Mouse (Mus musculus) neural tube, embryonic 11.5 days (tissue): ENCODE measurements around the gene Smoc1. TPM values are rescaled to one million over a fixed set of nuclear protein-coding genes. Genes with fewer than 3 reads are reported as not detected.

Experiments used
- ATAC-seq: fragments of 200-750 bp; cut with Nextera tagmentation; 2 replicates; pipeline ENCODE4 v1.8.0; 2017; ENCODE audit warnings: moderate number of reproducible peaks, mild to moderate bottlenecking, moderate TSS enrichment, moderate library complexity; ENCODE audit not compliant: insufficient read depth, low FRiP score, low TSS enrichment
- DNase-seq: peaks from one replicate; pipeline ENCODE4 v3.0.0-alpha.2; 2015; ENCODE audit warnings: low spot score
- H3K27ac ChIP-seq: fragments of 300-500 bp; sonication (generic); 2 replicates; pipeline ENCODE4 v1.5.1; 2014; ENCODE audit warnings: low read depth, mild to moderate bottlenecking, low read length
- H3K27me3 ChIP-seq: fragments of 300-500 bp; sonication (generic); 2 replicates; pipeline ENCODE4 v1.6.1; 2014; ENCODE audit warnings: mild to moderate bottlenecking, low read length, mixed read lengths; ENCODE audit not compliant: control insufficient read depth, insufficient read depth
- H3K36me3 ChIP-seq: fragments of 300-500 bp; sonication (generic); 2 replicates; pipeline ENCODE4 v1.6.1; 2014; ENCODE audit warnings: mild to moderate bottlenecking, low read length, moderate library complexity, mixed read lengths; ENCODE audit not compliant: control insufficient read depth, insufficient read depth
- H3K4me1 ChIP-seq: fragments of 300-500 bp; sonication (generic); 2 replicates; pipeline ENCODE4 v1.6.1; 2014; ENCODE audit warnings: low read length, mixed read lengths; ENCODE audit not compliant: control insufficient read depth, insufficient read depth
- H3K4me2 ChIP-seq: fragments of 300-500 bp; sonication (generic); 2 replicates; pipeline ENCODE4 v1.6.1; 2014; ENCODE audit warnings: low read depth, mild to moderate bottlenecking, moderate library complexity
- H3K4me3 ChIP-seq: fragments of 300-500 bp; sonication (generic); 2 replicates; pipeline ENCODE4 v1.5.1; 2014; ENCODE audit warnings: low read depth, low read length
- H3K9ac ChIP-seq: fragments of 300-500 bp; sonication (generic); 2 replicates; pipeline ENCODE4 v1.6.1; 2014; ENCODE audit warnings: mild to moderate bottlenecking, low read length
- H3K9me3 ChIP-seq: fragments of 300-500 bp; sonication (generic); 2 replicates; pipeline ENCODE4 v1.6.1; 2016; ENCODE audit warnings: low read length; ENCODE audit not compliant: control insufficient read depth
- WGBS: fragments of 180-500 bp; shearing (Covaris S2); extraction: QIAGEN DNeasy Blood & Tissue Kit; methylation state at CpG from one replicate; pipeline ENCODE4 v1.1.7; 2014; 5-methylcytosine and 5-hydroxymethylcytosine counted together
- polyA plus RNA-seq: library from polyadenylated mRNA; unstranded; fragments of >200 nt; fragmentation: Nextera tagmentation; extraction: Ambion mirVana; gene quantifications from 2 replicates; pipeline ENCODE4 v1.2.1, GENCODE M21; 2014

Smoc1 gene
- polyA plus RNA-seq, 1 experiment from 2014 or later, result 13.1 TPM

DNA sequence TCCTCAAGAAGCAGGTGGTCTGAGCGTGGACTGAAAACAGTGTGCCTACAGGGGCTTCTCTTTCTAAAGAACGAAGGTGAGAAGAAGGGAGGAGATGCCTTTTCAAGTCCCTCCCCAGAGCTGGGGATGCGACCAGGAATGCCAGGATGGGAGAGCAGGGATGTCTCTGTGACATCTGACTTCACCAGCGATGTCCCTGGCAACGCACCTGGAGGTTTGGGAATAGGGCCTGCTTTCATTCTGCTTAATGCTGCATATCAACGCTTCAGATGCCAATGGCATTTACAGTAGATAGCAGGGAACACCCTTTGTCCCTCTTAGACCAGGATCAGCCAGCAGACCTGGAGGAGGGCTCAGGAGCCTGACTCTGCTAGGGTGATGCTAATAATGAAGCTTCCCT is 112.9 kb downstream of the Smoc1 start:
- Histone ChIP-seq H3K36me3 (no peaks in the 10 kb centered on the region), H3K4me1 (peaks cover 3% of the 10 kb centered on the region; the same call in 1 of the 2 replicates), H3K27ac (no peak overlapping the region), H3K4me3 (no peak overlapping the region), H3K9ac (no peak overlapping the region), H3K4me2 (no peak overlapping the region), H3K9me3 (no peaks in the 10 kb centered on the region), H3K27me3 (no peaks in the 10 kb centered on the region)
- WGBS, result 87% methylated on average over 6 of the region's 6 CpGs
- ATAC-seq (no peak), DNase-seq (no peak)

DNA sequence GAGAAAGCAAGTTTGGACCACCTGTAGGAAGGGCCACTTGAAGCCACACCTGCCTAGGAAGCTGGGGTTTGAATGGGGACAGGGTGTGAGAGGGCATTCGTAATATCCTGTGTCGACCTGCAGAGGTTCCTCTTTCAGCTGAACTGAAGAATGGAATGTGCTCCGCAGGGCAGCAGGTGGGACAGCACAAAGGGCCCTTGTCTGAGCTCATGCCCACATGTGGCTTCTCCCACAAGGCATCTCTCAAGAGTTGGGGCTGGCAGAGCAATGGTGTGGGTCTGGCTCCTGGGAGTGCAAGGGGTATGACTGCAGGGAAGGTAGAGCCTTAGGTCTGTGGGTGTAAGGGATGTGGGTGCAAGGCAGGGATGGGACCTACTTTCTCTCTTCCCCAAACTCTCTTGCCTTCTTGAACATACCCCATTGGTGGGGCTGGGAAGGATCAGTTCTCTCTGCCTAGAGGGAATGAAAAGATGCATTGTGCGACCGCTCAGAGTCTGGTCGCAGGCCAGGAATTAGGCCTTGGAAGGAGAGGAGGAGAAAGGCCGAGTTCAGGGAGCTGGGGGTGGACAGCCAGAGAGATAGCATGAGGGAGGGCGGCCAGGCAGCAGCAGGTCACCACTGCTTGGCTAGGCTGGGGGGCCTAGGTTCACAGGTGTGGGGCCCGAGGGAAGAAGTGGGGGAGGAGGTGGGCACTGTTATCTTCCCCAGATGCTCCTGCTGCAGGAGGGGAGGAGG is 114.2 kb downstream of the Smoc1 start:
- 0 out of 2 replicates have a peak, but pooled peaks have one; percentile 50 for ATAC-seq
- H3K27ac ChIP-seq, result 0 out of 2 replicates have a peak overlapping the region, but pooled peaks have one; percentile 31

DNA sequence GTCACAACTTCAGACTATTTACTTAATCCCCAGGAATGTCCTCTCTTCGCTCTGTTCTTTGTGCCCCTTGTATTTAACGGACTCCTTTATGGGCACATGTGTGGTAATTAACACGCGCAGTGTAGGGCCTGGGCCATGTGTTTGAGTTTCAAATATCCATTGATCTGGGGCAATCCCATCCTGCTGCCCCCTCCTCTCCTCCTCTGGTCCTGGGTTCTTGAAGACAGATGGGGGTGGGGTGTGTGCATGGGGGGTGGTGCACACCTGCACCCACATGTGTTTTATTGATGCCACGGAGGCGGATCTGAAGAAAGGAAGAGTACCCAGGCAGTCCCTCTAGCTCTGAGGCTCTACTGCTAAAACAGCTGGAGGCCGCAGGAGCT is 114.7 kb downstream of the Smoc1 start:
- H3K27me3 ChIP-seq, result no peaks in the 10 kb centered on the region
- H3K36me3 ChIP-seq, result no peaks in the 10 kb centered on the region
- 0 out of 2 replicates have a peak overlapping the region, but pooled peaks have one; percentile 31 for H3K27ac ChIP-seq
- ATAC-seq, result no peak
- H3K4me3 ChIP-seq, result no peak overlapping the region
- H3K9ac ChIP-seq, result no peak overlapping the region
- H3K9me3 ChIP-seq, result no peaks in the 10 kb centered on the region
- H3K4me1 ChIP-seq, result peaks cover 10% of the 10 kb centered on the region; the same call in 1 of the 2 replicates
- WGBS, result 24% methylated on average over 7 of the region's 7 CpGs
- H3K4me2 ChIP-seq, result no peak overlapping the region
- DNase-seq, result no peak

More for the DNA sequence above, 114.2 kb downstream of the Smoc1 start:
- H3K9me3 ChIP-seq, result no peaks in the 10 kb centered on the region
- WGBS, result 45% methylated on average over 9 of the region's 9 CpGs
- H3K27me3 ChIP-seq, result no peaks in the 10 kb centered on the region
- no peak overlapping the region for H3K4me3 ChIP-seq
- no peaks in the 10 kb centered on the region for H3K36me3 ChIP-seq
- H3K4me1 ChIP-seq, result peaks cover 4% of the 10 kb centered on the region; the same call in 1 of the 2 replicates
- no peak overlapping the region for H3K9ac ChIP-seq
- H3K4me2 ChIP-seq, result no peak overlapping the region
- peak; percentile 25 for DNase-seq

DNA sequence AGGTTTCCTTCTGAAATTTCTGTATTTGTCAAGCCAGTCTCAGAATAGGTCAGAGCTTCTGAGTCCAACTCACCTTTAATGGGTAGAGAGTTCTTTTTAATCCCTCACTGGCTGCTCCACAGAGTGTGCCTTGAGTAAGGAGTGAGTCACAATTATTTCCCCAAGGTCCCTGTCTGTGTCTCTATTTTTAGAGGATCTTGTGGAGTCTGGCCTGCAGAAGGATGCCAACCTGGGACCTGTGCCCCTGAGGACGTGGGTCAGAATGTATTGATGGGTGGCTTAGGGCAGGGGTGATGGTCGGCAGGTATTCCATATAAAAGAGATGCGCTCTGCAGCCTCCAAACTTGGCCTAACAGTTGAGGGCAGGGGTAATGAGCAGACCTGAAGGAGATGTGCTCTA is 115.6 kb downstream of the Smoc1 start:
- no peak overlapping the region for H3K27ac ChIP-seq
- H3K4me2 ChIP-seq, result no peak overlapping the region
- H3K36me3 ChIP-seq, result no peaks in the 10 kb centered on the region
- WGBS, result 89% methylated on average over 3 of the region's 3 CpGs
- H3K9ac ChIP-seq, result no peak overlapping the region
- H3K9me3 ChIP-seq, result no peaks in the 10 kb centered on the region
- no peaks in the 10 kb centered on the region for H3K27me3 ChIP-seq
- no peak for DNase-seq
- peaks cover 12% of the 10 kb centered on the region; the same call in 1 of the 2 replicates for H3K4me1 ChIP-seq
- no peak overlapping the region for H3K4me3 ChIP-seq
- no peak for ATAC-seq

DNA sequence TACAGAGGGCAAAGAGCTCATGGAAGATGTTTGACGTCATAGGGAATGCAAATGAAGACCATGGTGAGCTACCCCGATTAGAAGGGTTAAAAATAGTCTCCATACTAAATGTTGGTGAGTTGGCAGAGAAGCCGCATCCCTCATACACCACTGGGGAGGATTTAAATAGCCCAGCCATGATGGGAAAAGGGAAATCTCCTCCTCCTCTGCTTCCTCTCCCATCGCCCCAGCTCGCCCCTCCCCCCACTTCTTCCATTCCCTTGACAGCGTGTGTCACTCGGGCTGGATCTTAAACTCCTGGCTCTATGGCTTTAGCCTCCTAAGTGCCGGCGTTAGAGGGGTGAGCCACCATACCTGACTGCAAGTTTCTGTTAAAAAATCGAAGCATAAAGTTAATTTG is 117.6 kb downstream of the Smoc1 start:
- H3K27me3 ChIP-seq, result peaks cover 3% of the 10 kb centered on the region; the same call in 1 of the 2 replicates
- DNase-seq (no peak), ATAC-seq (no peak)
- H3K27ac ChIP-seq, result no peak overlapping the region
- no peaks in the 10 kb centered on the region for H3K36me3 ChIP-seq
- no peak overlapping the region for H3K4me2 ChIP-seq
- H3K9ac ChIP-seq, result no peak overlapping the region
- 64% methylated on average over 10 of the region's 10 CpGs for WGBS
- H3K9me3 ChIP-seq, result no peaks in the 10 kb centered on the region
- H3K4me1 ChIP-seq, result peaks cover 12% of the 10 kb centered on the region; the same call in 1 of the 2 replicates
- no peak overlapping the region for H3K4me3 ChIP-seq

DNA sequence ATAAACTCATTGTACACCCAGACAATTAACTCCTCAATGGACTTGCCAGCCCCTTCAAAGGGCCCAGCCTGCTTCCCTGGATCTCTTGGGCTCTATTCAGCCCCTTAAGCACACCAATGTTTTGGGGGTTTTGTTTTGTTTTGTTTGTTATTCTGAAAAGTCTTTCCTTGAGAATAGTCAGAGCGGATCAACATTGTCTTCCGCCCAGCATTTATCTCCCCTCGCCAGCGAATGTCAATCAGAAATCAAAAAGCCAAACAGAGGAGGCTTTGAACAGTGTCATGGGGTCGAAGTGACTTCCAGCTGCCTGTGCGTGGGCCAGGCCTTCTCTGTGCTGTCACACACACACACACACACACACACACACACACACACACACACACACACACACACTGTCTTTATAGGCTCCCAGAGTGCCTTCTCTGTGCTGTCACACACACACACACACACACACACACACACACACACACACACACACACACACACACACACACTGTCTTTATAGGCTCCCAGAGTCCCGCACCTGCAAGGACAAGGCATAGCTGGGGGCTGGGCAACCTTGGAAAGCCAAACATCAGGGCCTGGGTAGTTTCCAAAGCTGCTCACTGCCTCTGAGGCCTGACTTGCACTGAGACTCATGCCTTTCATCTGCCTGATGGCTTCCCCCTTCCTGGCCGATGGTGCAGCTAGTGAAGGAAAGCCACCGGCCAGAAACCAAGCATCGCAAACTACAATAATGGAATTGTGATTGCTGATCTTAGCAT is 120.0 kb downstream of the Smoc1 start:
- Histone ChIP-seq H3K4me1 (peaks cover 10% of the 10 kb centered on the region; the same call in 1 of the 2 replicates), H3K27ac (no peak overlapping the region), H3K4me3 (no peak overlapping the region), H3K9me3 (no peaks in the 10 kb centered on the region), H3K36me3 (no peaks in the 10 kb centered on the region), H3K27me3 (peaks cover 3% of the 10 kb centered on the region; the same call in 1 of the 2 replicates), H3K4me2 (no peak overlapping the region), H3K9ac (no peak overlapping the region)
- ATAC-seq (peak; percentile 61; the same call in 1 of the 2 replicates), DNase-seq (peak; percentile 23)
- 30% methylated on average over 10 of the region's 10 CpGs for WGBS

DNA sequence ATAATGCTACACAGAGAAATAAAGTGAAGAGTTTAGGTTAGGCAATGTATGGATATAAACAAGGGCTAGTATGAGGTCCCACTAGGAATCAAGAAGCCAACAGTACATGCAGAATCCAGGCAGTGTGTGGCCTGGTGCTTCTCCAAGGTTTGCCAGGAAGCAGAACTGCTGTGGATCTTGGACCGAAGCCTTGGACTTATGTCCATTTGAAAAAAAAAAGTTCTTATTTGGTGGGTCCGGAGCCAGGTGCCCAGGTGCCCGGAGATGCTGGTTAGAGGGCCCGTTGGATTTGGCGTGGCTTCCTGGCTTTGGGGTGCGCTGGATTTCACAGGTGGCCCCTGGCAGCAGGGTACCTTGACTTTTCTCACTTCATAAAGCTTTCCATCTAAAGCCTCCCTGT is 121.3 kb downstream of the Smoc1 start:
- H3K36me3 ChIP-seq, result no peaks in the 10 kb centered on the region
- no peak overlapping the region for H3K27ac ChIP-seq
- H3K4me1 ChIP-seq, result peaks cover 10% of the 10 kb centered on the region; the same call in 1 of the 2 replicates
- DNase-seq (no peak), ATAC-seq (no peak)
- H3K4me2 ChIP-seq, result no peak overlapping the region
- peaks cover 3% of the 10 kb centered on the region; the same call in 1 of the 2 replicates for H3K27me3 ChIP-seq
- H3K9ac ChIP-seq, result no peak overlapping the region
- no peaks in the 10 kb centered on the region for H3K9me3 ChIP-seq
- no peak overlapping the region for H3K4me3 ChIP-seq
- WGBS, result 92% methylated on average over 6 of the region's 6 CpGs

DNA sequence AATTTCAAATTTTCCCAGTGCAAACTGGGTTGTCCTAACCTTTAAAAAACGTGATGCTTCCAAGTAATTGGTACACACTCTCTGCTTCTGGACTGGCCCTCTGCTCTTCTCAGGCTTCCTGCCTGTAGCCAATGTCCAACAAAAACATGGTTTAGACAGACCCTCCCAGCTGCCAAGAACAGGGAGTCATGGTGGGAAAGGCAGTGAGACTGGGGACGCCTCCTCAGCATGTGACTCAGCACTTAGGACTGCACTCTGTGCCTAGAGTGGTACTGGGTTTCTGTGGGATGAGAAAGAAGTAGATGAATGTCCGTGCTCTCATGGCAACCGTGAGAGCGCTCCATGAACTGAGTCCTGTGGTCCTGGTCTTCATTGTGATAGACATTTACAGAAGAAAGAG is 124.3 kb downstream of the Smoc1 start:
- WGBS, result 87% methylated on average over 5 of the region's 5 CpGs
- no peak overlapping the region for H3K4me2 ChIP-seq
- H3K9me3 ChIP-seq, result no peaks in the 10 kb centered on the region
- DNase-seq (no peak), ATAC-seq (no peak)
- H3K9ac ChIP-seq, result no peak overlapping the region
- no peak overlapping the region for H3K27ac ChIP-seq
- no peaks in the 10 kb centered on the region for H3K36me3 ChIP-seq
- no peak overlapping the region for H3K4me3 ChIP-seq
- H3K4me1 ChIP-seq, result peaks cover 6% of the 10 kb centered on the region; the same call in 1 of the 2 replicates
- peaks cover 3% of the 10 kb centered on the region; the same call in 1 of the 2 replicates for H3K27me3 ChIP-seq
